Comparison of ENCODE assay signal across 8 mouse cellular contexts in the genomic region with DNA sequence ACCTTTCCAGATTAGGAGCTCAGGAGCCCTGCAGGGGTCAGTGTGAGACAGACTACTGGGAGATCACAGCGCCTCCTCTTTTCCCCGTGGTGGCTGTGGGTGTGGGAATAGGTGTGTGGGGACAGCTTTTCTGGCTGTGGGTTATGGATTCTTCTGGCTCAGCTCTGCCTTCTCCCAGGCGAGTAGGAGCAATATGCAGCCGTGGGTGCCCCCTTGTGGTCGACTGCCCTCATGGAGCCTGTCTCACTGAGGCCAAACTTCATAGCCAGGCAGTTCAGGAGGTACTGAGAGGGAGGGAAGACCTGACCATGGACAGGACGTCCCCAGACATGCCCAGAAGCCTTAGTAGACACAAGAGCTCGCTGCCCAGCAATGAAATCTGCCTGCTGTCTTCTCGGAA.
A peak's percentile ranks its signal among the peaks of the same experiment; 100 is the strongest.
DNase-seq lines count a peak whose midpoint lies in the region; ATAC-seq and TF ChIP-seq lines count a peak whose summit lies in the region.

No protein-coding gene starts in this region.

- TF ChIP-seq CTCF in spleen, adult 2 months (IDR thresholded peaks at IDR 0.05; ENCODE audit: extremely low read depth, insufficient read depth, insufficient read length, insufficient replicate concordance), result peak; percentile 34; the same call in 1 of the 2 replicates
- peak; percentile 80 for TF ChIP-seq CTCF in heart, adult 2 months (IDR thresholded peaks at IDR 0.05)

- no peak overlapping the region for H3K4me2 ChIP-seq in embryonic facial prominence, embryonic 11.5 days (ENCODE audit: low read depth, low read length)

- no peaks in the 10 kb centered on the region for H3K79me2 ChIP-seq in heart, adult 2 months (replicated peaks; ENCODE audit: control insufficient read depth, insufficient read depth, low read length)

- 7% methylated on average over 8 of the region's 8 CpGs for WGBS in spleen, adult 2 months
- 7% methylated on average over 8 of the region's 8 CpGs for WGBS in embryonic facial prominence, embryonic 11.5 days
- 8% methylated on average over 8 of the region's 8 CpGs for WGBS in heart, adult 2 months
- 4% methylated on average over 8 of the region's 8 CpGs for WGBS in midbrain, embryonic 10.5 days

- DNase-seq in spleen, adult 2 months (ENCODE audit: low read depth in 1 of 2, low spot score in 2 of 2), result peak in 1 of 2 experiments; percentile 6
- DNase-seq in spleen, postnatal 36 days (ENCODE audit: low spot score in 2 of 2), result no peak
- DNase-seq in embryonic facial prominence, embryonic 11.5 days (ENCODE audit: low spot score), result peak; percentile 86
- peak; percentile 53 to 76 for DNase-seq in heart, adult 2 months
- peak; percentile 72 for DNase-seq in kidney, adult 18-20 months
- peak; percentile 86 to 95 for DNase-seq in left cerebral cortex, postnatal 25 days (ENCODE audit: low spot score in 2 of 2)
- peak; percentile 84 for DNase-seq in midbrain, embryonic 10.5 days (ENCODE audit: low spot score)
- peak; percentile 44 to 76 for DNase-seq in spleen, postnatal 4 days (ENCODE audit: low spot score in 2 of 2)

- no peaks in the 10 kb centered on the region for H3K27me3 ChIP-seq in spleen, adult 2 months (ENCODE audit: control insufficient read depth, insufficient read depth, low read length)
- no peaks in the 10 kb centered on the region for H3K27me3 ChIP-seq in embryonic facial prominence, embryonic 11.5 days (ENCODE audit: control insufficient read depth, insufficient read depth, low read length)
- H3K27me3 ChIP-seq in heart, adult 2 months (ENCODE audit: control insufficient read depth, insufficient read depth, low read length), result no peaks in the 10 kb centered on the region
- H3K27me3 ChIP-seq in midbrain, embryonic 10.5 days (ENCODE audit: low read depth, poor library complexity, severe bottlenecking), result 0 out of 2 replicates have a peak, but pooled peaks cover 9% of the 10 kb centered on the region

- peak; percentile 74; the same call in 1 of the 2 replicates for ATAC-seq in embryonic facial prominence, embryonic 11.5 days (replicated peaks; ENCODE audit: insufficient number of reproducible peaks, low FRiP score, low TSS enrichment, low read depth)

- intact Hi-C loops in heart, adult 2 months (cut with DNase I), result loop anchor here (1.0 kb wide), 2 partner anchors 127 to 162 kb away; no protein-coding TSS in a partner anchor
- intact Hi-C loops in left cerebral cortex, postnatal 25 days (cut with DNase I), result loop anchor here (1.0 to 5.0 kb wide), 2 partner anchors 62 to 127 kb away; no protein-coding TSS in a partner anchor

- no peaks in the 10 kb centered on the region for H3K36me3 ChIP-seq in spleen, adult 2 months (ENCODE audit: control insufficient read depth, insufficient read depth, low read length)
- no peaks in the 10 kb centered on the region for H3K36me3 ChIP-seq in embryonic facial prominence, embryonic 11.5 days (replicated peaks; ENCODE audit: control insufficient read depth, insufficient read depth, low read depth, low read length)
- H3K36me3 ChIP-seq in heart, adult 2 months (ENCODE audit: control insufficient read depth, insufficient read depth, low read length), result no peaks in the 10 kb centered on the region
- no peaks in the 10 kb centered on the region for H3K36me3 ChIP-seq in midbrain, embryonic 10.5 days

- H3K4me1 ChIP-seq in spleen, adult 2 months (ENCODE audit: control insufficient read depth, insufficient read depth, insufficient read length), result no peaks in the 10 kb centered on the region
- no peaks in the 10 kb centered on the region for H3K4me1 ChIP-seq in embryonic facial prominence, embryonic 11.5 days (ENCODE audit: control insufficient read depth, insufficient read depth, low read length)
- H3K4me1 ChIP-seq in heart, adult 2 months (ENCODE audit: control insufficient read depth, insufficient read depth, low read length), result no peaks in the 10 kb centered on the region
- H3K4me1 ChIP-seq in midbrain, embryonic 10.5 days, result peaks cover 17% of the 10 kb centered on the region

- H3K4me3 ChIP-seq in spleen, adult 2 months (ENCODE audit: extremely low read depth, insufficient read depth, insufficient read length), result no peak overlapping the region
- no peak overlapping the region for H3K4me3 ChIP-seq in embryonic facial prominence, embryonic 11.5 days (ENCODE audit: low read depth, low read length)
- no peak overlapping the region for H3K4me3 ChIP-seq in heart, adult 2 months
- H3K4me3 ChIP-seq in midbrain, embryonic 10.5 days, result no peak overlapping the region

- H3K27ac ChIP-seq in spleen, adult 2 months (ENCODE audit: insufficient read depth, low read length), result no peak overlapping the region
- H3K27ac ChIP-seq in embryonic facial prominence, embryonic 11.5 days (replicated peaks; ENCODE audit: low read depth, low read length), result no peak overlapping the region
- no peak overlapping the region for H3K27ac ChIP-seq in heart, adult 2 months
- H3K27ac ChIP-seq in midbrain, embryonic 10.5 days (replicated peaks), result no peak overlapping the region

- H3K9me3 ChIP-seq in embryonic facial prominence, embryonic 11.5 days (replicated peaks; ENCODE audit: control insufficient read depth, low read length), result no peaks in the 10 kb centered on the region
- no peaks in the 10 kb centered on the region for H3K9me3 ChIP-seq in midbrain, embryonic 10.5 days (replicated peaks)

- no peak overlapping the region for H3K9ac ChIP-seq in embryonic facial prominence, embryonic 11.5 days (replicated peaks; ENCODE audit: low read length)
- no peak overlapping the region for H3K9ac ChIP-seq in heart, adult 2 months (ENCODE audit: low read depth, low read length)

- TF ChIP-seq POLR2A in spleen, adult 2 months (IDR thresholded peaks at IDR 0.05; ENCODE audit: low read depth, low read length), result no peak
- no peak for TF ChIP-seq POLR2A in heart, adult 2 months (IDR thresholded peaks at IDR 0.05; ENCODE audit: insufficient read depth, low read depth, low read length)

- 0 out of 2 replicates have a peak, but pooled peaks have one; percentile 33 for TF ChIP-seq EP300 in heart, adult 2 months (IDR thresholded peaks at IDR 0.05; ENCODE audit: insufficient read depth, low read depth, low read length)

Comparison
In these comparisons a context has a peak if more than half of its experiments do, and no peak if none do; other contexts are left out.
1. DNase-seq: peak in embryonic facial prominence, embryonic 11.5 days (single experiment), heart, adult 2 months (2 of 2), kidney, adult 18-20 months (single experiment), left cerebral cortex, postnatal 25 days (2 of 2), midbrain, embryonic 10.5 days (single experiment) and spleen, postnatal 4 days (2 of 2); none in spleen, postnatal 36 days (0 of 2).